Mouse (Mus musculus) activated CD4-positive, CD25-positive, alpha-beta regulatory T cell, adult 4 months (primary cell): ENCODE measurements around the gene Sec16a. TPM values are rescaled to one million over a fixed set of nuclear protein-coding genes. Genes with fewer than 3 reads are reported as not detected.
"Not testable (repeated sequence)": the region's sequence is repeated elsewhere in the genome, so short reads cannot be mapped to it uniquely, and the experiment has no call there.

Experiments used
- ATAC-seq: one replicate; pipeline ENCODE4 v1.8.0; 2017
- polyA plus RNA-seq, 2 experiments: library from polyadenylated mRNA; unstranded; fragments of 100-300 nt; shearing (Covaris generic); gene quantifications; one replicate each; pipeline ENCODE4 v1.2.1; 2017

The Sec16a gene
- polyA plus RNA-seq, 2 experiments from 2014 or later = 22.4 to 23.9 TPM

- not testable (repeated sequence) for ATAC-seq
Measured at GRCm38 (mm10) chr2:26380871-26381270, 64.1 kb downstream of the Sec16a start.

- ATAC-seq = peak; percentile 100
Measured at GRCm38 (mm10) chr2:26380131-26380771, 64.8 kb downstream of the Sec16a start, which contains the start of gene Snapc4. TSS of gene Snapc4 (minus strand) at chr2:26380653.

- no peak for ATAC-seq
Measured at GRCm38 (mm10) chr2:26372396-26372795, 72.6 kb downstream of the Sec16a start.

GRCm38 (mm10) chr2:26368572-26368971 is 76.4 kb downstream of the Sec16a start:
- ATAC-seq = no peak

- no peak for ATAC-seq
Measured at GRCm38 (mm10) chr2:26367911-26368310, 77.1 kb downstream of the Sec16a start.

- no peak for ATAC-seq
Measured at GRCm38 (mm10) chr2:26364738-26365465, 80.1 kb downstream of the Sec16a start.

- no peak for ATAC-seq
Measured at GRCm38 (mm10) chr2:26363481-26363880, 81.5 kb downstream of the Sec16a start.

GRCm38 (mm10) chr2:26362991-26363390 is 82.0 kb downstream of the Sec16a start:
- ATAC-seq = no peak

GRCm38 (mm10) chr2:26360772-26361171 is 84.2 kb downstream of the Sec16a start, which contains the start of gene Card9:
TSS of gene Card9 (minus strand) at chr2:26360918.
- no peak for ATAC-seq

- ATAC-seq = no peak
Measured at GRCm38 (mm10) chr2:26359983-26360382, 85.0 kb downstream of the Sec16a start.

Other genes with a start within 250 kb of the Sec16a start
- not detected for gene Lhx3, start 236.9 kb downstream of the Sec16a start, polyA plus RNA-seq
- gene Qsox2, start 207.7 kb downstream of the Sec16a start, polyA plus RNA-seq = 1 to 10 TPM; 2.0 to 2.6 TPM
- not detected for gene Ccdc187, start 150.7 kb downstream of the Sec16a start, polyA plus RNA-seq
- 1 to 10 TPM; 1.8 to 2.7 TPM for gene Gpsm1, start 129.7 kb downstream of the Sec16a start, polyA plus RNA-seq
- 1 to 10 TPM; 6.5 to 7.4 TPM for gene Dnlz, start 93.1 kb downstream of the Sec16a start, polyA plus RNA-seq
- gene Card9, start 84.3 kb downstream of the Sec16a start, polyA plus RNA-seq = 1 to 10 TPM; 1.5 to 2.3 TPM
- gene Snapc4, start 64.6 kb downstream of the Sec16a start, polyA plus RNA-seq = 10 to 100 TPM; 20.1 to 24.4 TPM
- gene Entr1, start 55.9 kb downstream of the Sec16a start, polyA plus RNA-seq = 10 to 100 TPM; 44.8 to 54.9 TPM
- 10 to 100 TPM; 77.1 to 77.7 TPM for gene Pmpca, start 55.9 kb downstream of the Sec16a start, polyA plus RNA-seq
- 10 to 100 TPM in 1 of 2 experiments, 1 to 10 TPM in 1; 9.5 to 13.5 TPM for gene Inpp5e, start 36.0 kb downstream of the Sec16a start, polyA plus RNA-seq
- gene Notch1, start 71.4 kb upstream of the Sec16a start, polyA plus RNA-seq = 10 to 100 TPM; 22.2 to 28.7 TPM
- gene Egfl7, start 134.8 kb upstream of the Sec16a start, polyA plus RNA-seq = 1 to 10 TPM in 1 of 2 experiments, under 1 TPM in 1; 0.95 to 1.3 TPM
- gene Gm20532, start 141.4 kb upstream of the Sec16a start, polyA plus RNA-seq = not detected
- 10 to 100 TPM in 1 of 2 experiments, 1 to 10 TPM in 1; 8.2 to 11.0 TPM for gene Agpat2, start 159.2 kb upstream of the Sec16a start, polyA plus RNA-seq
- gene Fam69b, start 183.2 kb upstream of the Sec16a start, polyA plus RNA-seq = 1 to 10 TPM in 1 of 2 experiments, under 1 TPM in 1; 0.90 to 2.1 TPM
- under 1 TPM; 0.89 to 0.96 TPM for gene Lcn4, start 226.1 kb upstream of the Sec16a start, polyA plus RNA-seq